Mouse (Mus musculus) hindbrain, embryonic 14.5 days (tissue): ENCODE data around the gene Fscn3. TPM values are rescaled to one million over a fixed set of nuclear protein-coding genes. Genes with fewer than 3 reads are reported as not detected.
A peak's percentile ranks its signal among the peaks of the same experiment; 100 is the strongest.

Experiments used
- ATAC-seq: fragments of 200-750 bp; cut with Nextera tagmentation; 2 replicates; pipeline ENCODE4 v1.8.0; 2017; ENCODE audit warnings: moderate number of reproducible peaks, mild to moderate bottlenecking, moderate TSS enrichment, moderate library complexity; ENCODE audit not compliant: low FRiP score
- DNase-seq: peaks from one replicate; pipeline ENCODE4 v3.0.0-alpha.2; 2015; ENCODE audit warnings: low spot score
- H3K27ac ChIP-seq: fragments of 300-500 bp; sonication (generic); 2 replicates; pipeline ENCODE4 v1.5.1; 2014; ENCODE audit warnings: mild to moderate bottlenecking, moderate library complexity
- H3K27me3 ChIP-seq: fragments of 300-500 bp; sonication (generic); 2 replicates; pipeline ENCODE4 v1.6.1; 2014; ENCODE audit warnings: mild to moderate bottlenecking, low read length, mixed read lengths; ENCODE audit not compliant: control insufficient read depth, insufficient read depth
- H3K36me3 ChIP-seq: fragments of 300-500 bp; sonication (generic); replicated peaks from 2 replicates; pipeline ENCODE4 v1.6.1; 2014; ENCODE audit not compliant: control insufficient read depth, insufficient read depth
- H3K4me1 ChIP-seq: fragments of 300-500 bp; sonication (generic); replicated peaks from 2 replicates; pipeline ENCODE4 v1.6.1; 2014; ENCODE audit warnings: antibody characterized with exemption, low read length, mixed read lengths; ENCODE audit not compliant: control insufficient read depth, insufficient read depth
- H3K4me2 ChIP-seq: fragments of 300-500 bp; sonication (generic); replicated peaks from 2 replicates; pipeline ENCODE4 v1.6.1; 2014; ENCODE audit warnings: mild to moderate bottlenecking, moderate library complexity
- H3K4me3 ChIP-seq: fragments of 300-500 bp; sonication (generic); replicated peaks from 2 replicates; pipeline ENCODE4 v1.5.1; 2014; ENCODE audit warnings: mild to moderate bottlenecking, low read length
- H3K9ac ChIP-seq: fragments of 300-500 bp; sonication (generic); 2 replicates; pipeline ENCODE4 v1.6.1; 2014
- H3K9me3 ChIP-seq: fragments of 300-500 bp; sonication (generic); 2 replicates; pipeline ENCODE4 v1.6.1; 2016; ENCODE audit warnings: low read length; ENCODE audit not compliant: control insufficient read depth
- WGBS: fragments of 180-500 bp; shearing (Covaris S2); extraction: QIAGEN DNeasy Blood & Tissue Kit; methylation state at CpG from one replicate; pipeline ENCODE4 v1.1.7; 2014; 5-methylcytosine and 5-hydroxymethylcytosine counted together
- polyA plus RNA-seq: library from polyadenylated mRNA; unstranded; fragments of >200 nt; fragmentation: Nextera tagmentation; extraction: Ambion mirVana; gene quantifications from 2 replicates; pipeline ENCODE4 v1.2.1, GENCODE M21; 2014

Fscn3 gene
- polyA plus RNA-seq, 1 experiment from 2014 or later: not detected

DNA sequence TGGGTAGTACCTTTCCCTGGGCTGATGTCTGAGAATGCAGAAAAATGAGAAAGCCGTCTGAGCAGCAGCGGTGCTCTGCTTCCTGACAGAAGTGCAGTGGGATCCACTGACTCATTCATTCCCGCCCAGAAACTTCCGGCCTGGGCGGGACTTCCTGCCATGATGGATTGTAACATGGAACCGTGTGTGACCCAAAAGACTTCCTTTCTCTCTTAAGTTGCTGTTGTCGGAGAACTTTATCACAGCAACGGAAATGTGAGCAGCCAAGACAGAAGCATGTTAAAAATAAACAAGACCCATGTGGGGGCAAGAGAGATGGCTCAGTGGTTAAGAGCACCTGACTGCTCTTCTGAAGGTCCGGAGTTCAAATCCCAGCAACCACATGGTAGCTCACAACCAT lies 17.5 kb upstream of the Fscn3 start:
- Histone ChIP-seq H3K9ac (no peak overlapping the region), H3K9me3 (no peaks in the 10 kb centered on the region), H3K27me3 (no peaks in the 10 kb centered on the region), H3K4me1 (no peaks in the 10 kb centered on the region), H3K4me2 (no peak overlapping the region), H3K36me3 (peaks cover 7% of the 10 kb centered on the region), H3K4me3 (no peak overlapping the region), H3K27ac (no peak overlapping the region)
- 86% methylated on average over 9 of the region's 9 CpGs for WGBS
- DNase-seq (no peak), ATAC-seq (no peak)

DNA sequence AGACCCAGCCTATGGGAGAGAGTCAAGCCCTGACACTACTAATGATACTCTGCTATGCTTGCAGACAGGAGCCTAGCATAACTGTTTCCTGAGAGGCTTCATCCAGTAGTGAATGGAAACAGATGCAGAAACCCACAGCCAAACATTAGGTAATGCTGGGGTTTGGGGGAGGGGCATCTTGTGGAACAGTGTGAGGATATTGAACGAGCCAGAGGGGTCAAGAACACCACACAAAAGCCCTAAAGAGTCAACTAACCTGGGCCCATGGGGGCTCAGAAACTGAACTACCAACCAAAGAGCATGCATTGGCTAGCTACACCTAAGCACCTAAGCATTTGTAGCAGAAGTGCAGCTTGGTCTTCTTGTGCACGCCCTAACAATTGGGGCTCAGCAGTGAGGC lies 16.4 kb upstream of the Fscn3 start:
- Histone ChIP-seq H3K4me1 (no peaks in the 10 kb centered on the region), H3K27ac (no peak overlapping the region), H3K4me2 (no peak overlapping the region), H3K9me3 (no peaks in the 10 kb centered on the region), H3K27me3 (no peaks in the 10 kb centered on the region), H3K9ac (no peak overlapping the region), H3K36me3 (peaks cover 18% of the 10 kb centered on the region), H3K4me3 (no peak overlapping the region)
- 72% methylated on average over 2 of the region's 2 CpGs for WGBS
- DNase-seq: no peak
- no peak for ATAC-seq

DNA sequence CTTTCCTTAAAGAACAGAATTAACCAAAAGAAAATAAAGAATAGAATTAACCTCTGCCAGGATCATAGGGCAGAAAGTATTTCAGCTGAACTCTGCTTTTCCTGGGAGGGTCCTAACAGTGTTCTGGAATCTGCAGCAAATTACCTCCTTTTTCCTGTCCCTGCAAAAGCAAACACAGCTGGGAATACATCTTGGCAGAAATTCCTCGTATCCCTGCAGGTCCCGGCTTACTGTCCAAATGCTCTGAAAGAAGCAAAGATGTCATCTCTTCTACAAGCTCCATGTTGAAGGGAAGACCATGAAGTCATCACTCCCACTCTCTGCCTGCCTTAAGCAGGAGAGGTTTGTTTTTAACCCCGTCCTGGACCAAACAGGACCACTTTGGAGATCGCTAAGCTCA lies 10.6 kb upstream of the Fscn3 start:
- H3K4me1 ChIP-seq: peaks cover 18% of the 10 kb centered on the region
- no peak for ATAC-seq
- peaks cover 46% of the 10 kb centered on the region for H3K36me3 ChIP-seq
- DNase-seq: no peak
- H3K27me3 ChIP-seq: no peaks in the 10 kb centered on the region
- no peaks in the 10 kb centered on the region for H3K9me3 ChIP-seq
- no peak overlapping the region for H3K4me3 ChIP-seq
- WGBS: 74% methylated on average over 4 of the region's 4 CpGs
- H3K27ac ChIP-seq: no peak overlapping the region
- no peak overlapping the region for H3K9ac ChIP-seq
- H3K4me2 ChIP-seq: no peak overlapping the region

DNA sequence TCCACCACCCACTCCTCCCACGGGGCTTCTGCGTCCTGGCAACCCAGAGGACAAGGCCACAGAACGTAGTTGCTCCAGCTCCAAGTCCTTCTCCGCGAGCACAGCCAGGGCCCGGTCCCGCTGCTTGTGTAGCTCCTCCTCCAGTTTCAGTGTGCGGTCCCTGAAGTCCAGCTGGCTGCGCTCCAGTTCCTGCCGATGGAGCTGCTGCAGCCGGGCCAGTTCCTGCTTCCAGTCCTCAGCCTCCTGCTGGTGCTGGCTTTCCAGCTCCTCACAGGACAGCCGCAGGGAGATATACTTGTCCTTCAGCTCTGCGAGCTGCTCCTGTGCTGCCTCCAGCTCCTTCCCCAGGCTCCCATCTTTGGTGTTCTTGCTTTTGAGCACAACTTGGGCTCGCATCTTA lies 9.1 kb upstream of the Fscn3 start:
- Histone ChIP-seq H3K4me2 (no peak overlapping the region), H3K27ac (no peak overlapping the region), H3K4me1 (peaks cover 22% of the 10 kb centered on the region), H3K36me3 (peaks cover 45% of the 10 kb centered on the region), H3K27me3 (no peaks in the 10 kb centered on the region), H3K9ac (no peak overlapping the region), H3K9me3 (no peaks in the 10 kb centered on the region), H3K4me3 (no peak overlapping the region)
- DNase-seq: no peak
- WGBS: 76% methylated on average over 14 of the region's 14 CpGs
- ATAC-seq: no peak

DNA sequence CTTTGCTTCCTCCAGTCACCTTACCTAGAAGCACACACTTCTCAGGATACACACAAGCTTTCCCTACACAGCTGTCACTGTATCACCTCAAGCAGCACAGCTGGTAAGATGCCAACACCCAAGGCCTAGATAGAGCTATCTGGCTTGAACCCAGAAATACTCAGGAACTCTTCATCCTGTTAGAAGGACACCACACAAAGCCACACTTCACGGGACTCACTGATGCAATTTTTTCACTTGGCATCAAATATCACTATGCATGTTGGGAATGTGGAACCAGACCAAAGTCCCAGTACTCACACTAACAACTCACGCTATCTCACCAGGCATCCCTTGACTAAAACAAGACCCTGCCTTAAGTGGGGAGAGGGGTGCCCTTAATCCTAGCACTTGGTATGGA lies 7.9 kb upstream of the Fscn3 start:
- peaks cover 40% of the 10 kb centered on the region for H3K36me3 ChIP-seq
- peak overlapping the region; percentile 94 for H3K4me2 ChIP-seq
- H3K27ac ChIP-seq: no peak overlapping the region
- H3K9ac ChIP-seq: no peak overlapping the region
- no peaks in the 10 kb centered on the region for H3K27me3 ChIP-seq
- 86% methylated on average over 2 of the region's 2 CpGs for WGBS
- ATAC-seq (no peak), DNase-seq (no peak)
- no peaks in the 10 kb centered on the region for H3K9me3 ChIP-seq
- H3K4me3 ChIP-seq: no peak overlapping the region
- H3K4me1 ChIP-seq: peaks cover 27% of the 10 kb centered on the region

DNA sequence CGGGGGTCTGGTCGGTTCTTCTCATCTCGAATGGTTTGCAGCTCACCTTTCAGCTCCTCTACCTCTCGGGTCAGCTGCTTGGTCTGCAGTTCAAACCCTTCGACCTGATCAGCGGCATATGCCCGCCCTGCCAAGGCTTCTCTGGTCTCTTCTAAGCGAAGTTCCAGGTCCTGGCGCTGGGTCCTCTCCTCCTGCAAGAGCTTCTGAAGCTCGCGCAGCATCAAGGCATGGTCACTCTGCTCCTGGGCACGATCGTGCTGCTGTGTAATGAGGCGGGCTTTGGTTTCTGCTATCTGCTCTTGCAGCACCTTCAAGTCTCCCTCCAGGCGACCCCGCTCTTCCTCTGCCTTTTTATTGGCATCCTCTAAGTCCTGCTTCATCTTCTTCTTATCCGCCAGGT lies 7.2 kb upstream of the Fscn3 start:
- ATAC-seq (no peak), DNase-seq (no peak)
- Histone ChIP-seq H3K27ac (no peak overlapping the region), H3K9me3 (no peaks in the 10 kb centered on the region), H3K36me3 (peaks cover 36% of the 10 kb centered on the region), H3K4me3 (peak overlapping the region; percentile 85), H3K4me2 (peak overlapping the region; percentile 94), H3K4me1 (peaks cover 33% of the 10 kb centered on the region), H3K9ac (0 out of 2 replicates have a peak overlapping the region, but pooled peaks have one; percentile 18), H3K27me3 (no peaks in the 10 kb centered on the region)
- 84% methylated on average over 17 of the region's 17 CpGs for WGBS

- Histone ChIP-seq H3K4me1 (peaks cover 33% of the 10 kb centered on the region), H3K27me3 (no peaks in the 10 kb centered on the region)
- ATAC-seq: no peak
Observed at GRCm38 (mm10) chr6:28420865-28421264, 6.7 kb upstream of the Fscn3 start.

GRCm38 (mm10) chr6:28421469-28422000 lies 6.1 kb upstream of the Fscn3 start:
- Histone ChIP-seq H3K9me3 (no peaks in the 10 kb centered on the region), H3K27ac (peak overlapping the region; percentile 33; the same call in 1 of the 2 replicates), H3K4me3 (peak overlapping the region; percentile 85), H3K4me1 (peaks cover 33% of the 10 kb centered on the region), H3K27me3 (no peaks in the 10 kb centered on the region), H3K4me2 (peak overlapping the region; percentile 94), H3K36me3 (peaks cover 36% of the 10 kb centered on the region), H3K9ac (peak overlapping the region; percentile 74)
- WGBS: 0% methylated on average over 25 of the region's 27 CpGs
- DNase-seq: peak; percentile 92
- ATAC-seq: peak; percentile 87

More at GRCm38 (mm10) chr6:28420865-28421264, 6.7 kb upstream of the Fscn3 start:
- Histone ChIP-seq H3K27ac (no peak overlapping the region), H3K36me3 (peaks cover 36% of the 10 kb centered on the region), H3K4me3 (peak overlapping the region; percentile 85), H3K4me2 (peak overlapping the region; percentile 94), H3K9ac (peak overlapping the region; percentile 74), H3K9me3 (no peaks in the 10 kb centered on the region)
- WGBS: 26% methylated on average over 13 of the region's 13 CpGs
- no peak for DNase-seq

DNA sequence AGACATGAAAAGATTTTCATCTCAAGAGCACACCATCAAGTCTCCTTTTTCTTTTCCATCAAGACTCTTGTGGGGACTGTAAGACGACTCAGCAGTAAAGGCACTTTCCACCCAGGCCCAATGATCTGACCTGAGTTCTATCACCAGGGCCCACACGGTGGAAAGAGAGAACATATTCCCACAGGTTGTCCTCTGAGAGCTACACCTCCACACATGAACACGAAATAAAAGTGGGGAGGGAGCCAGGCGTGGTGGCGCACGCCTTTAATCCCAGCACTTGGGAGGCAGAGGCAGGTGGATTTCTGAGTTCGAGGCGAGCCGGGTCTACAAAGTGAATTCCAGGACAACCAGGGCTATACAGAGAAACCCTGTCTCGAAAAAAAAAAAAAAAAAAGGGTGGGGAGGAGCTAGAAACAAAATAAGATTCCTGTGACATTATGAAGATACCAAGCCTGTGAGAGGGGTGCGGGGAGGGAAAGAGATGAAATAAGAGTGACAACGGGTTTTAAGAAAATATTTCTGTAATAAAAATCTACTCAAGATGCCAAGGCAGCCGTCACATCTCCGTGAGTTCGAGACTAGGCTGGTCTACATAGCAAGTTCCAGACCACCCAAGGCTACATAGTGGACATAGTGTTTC lies 4.8 kb upstream of the Fscn3 start:
- peak; percentile 23 for ATAC-seq
- Histone ChIP-seq H3K27me3 (no peaks in the 10 kb centered on the region), H3K4me3 (peak overlapping the region; percentile 84), H3K27ac (no peak overlapping the region), H3K4me2 (peak overlapping the region; percentile 66), H3K36me3 (peaks cover 29% of the 10 kb centered on the region), H3K4me1 (peaks cover 33% of the 10 kb centered on the region), H3K9me3 (no peaks in the 10 kb centered on the region), H3K9ac (peak overlapping the region; percentile 95; the same call in 1 of the 2 replicates)
- 75% methylated on average over 15 of the region's 15 CpGs for WGBS
- no peak for DNase-seq
